Mouse (Mus musculus) limb, embryonic 11.5 days (tissue): ENCODE results near the gene Tbx19. TPM values are rescaled to one million over a fixed set of nuclear protein-coding genes. Genes with fewer than 3 reads are reported as not detected.

Experiments used
- ATAC-seq: fragments of 200-750 bp; cut with Nextera tagmentation; 2 replicates; pipeline ENCODE4 v1.8.0; 2017; ENCODE audit warnings: low read depth; ENCODE audit not compliant: insufficient number of reproducible peaks, low FRiP score, low TSS enrichment
- DNase-seq: peaks from one replicate; pipeline ENCODE4 v3.0.0-alpha.2; 2015; ENCODE audit warnings: low spot score
- H3K27ac ChIP-seq: fragments of 300-500 bp; sonication (generic); replicated peaks from 2 replicates; pipeline ENCODE4 v1.5.1; 2014; ENCODE audit warnings: low read depth, mild to moderate bottlenecking, low read length
- H3K27me3 ChIP-seq: fragments of 300-500 bp; sonication (generic); 2 replicates; pipeline ENCODE4 v1.6.1; 2014; ENCODE audit warnings: mild to moderate bottlenecking, low read length, mixed read lengths; ENCODE audit not compliant: control insufficient read depth, insufficient read depth
- H3K36me3 ChIP-seq: fragments of 300-500 bp; sonication (generic); 2 replicates; pipeline ENCODE4 v1.6.1; 2014; ENCODE audit warnings: mild to moderate bottlenecking, low read length, moderate library complexity, mixed read lengths; ENCODE audit not compliant: control insufficient read depth, insufficient read depth
- H3K4me1 ChIP-seq: fragments of 300-500 bp; sonication (generic); 2 replicates; pipeline ENCODE4 v1.6.1; 2014; ENCODE audit warnings: low read length, mixed read lengths; ENCODE audit not compliant: control insufficient read depth, insufficient read depth
- H3K4me2 ChIP-seq: fragments of 300-500 bp; sonication (generic); 2 replicates; pipeline ENCODE4 v1.6.1; 2014; ENCODE audit warnings: low read depth, mild to moderate bottlenecking, moderate library complexity; ENCODE audit not compliant: severe bottlenecking
- H3K4me3 ChIP-seq: fragments of 300-500 bp; sonication (generic); 2 replicates; pipeline ENCODE4 v1.5.1; 2014; ENCODE audit warnings: low read depth, low read length
- H3K9ac ChIP-seq: fragments of 300-500 bp; sonication (generic); 2 replicates; pipeline ENCODE4 v1.6.1; 2014; ENCODE audit warnings: mild to moderate bottlenecking, low read length
- H3K9me3 ChIP-seq: fragments of 300-500 bp; sonication (generic); 2 replicates; pipeline ENCODE4 v1.6.1; 2016; ENCODE audit warnings: low read length; ENCODE audit not compliant: control insufficient read depth
- WGBS: fragments of 180-500 bp; shearing (Covaris S2); extraction: QIAGEN DNeasy Blood & Tissue Kit; methylation state at CpG from one replicate; pipeline ENCODE4 v1.1.7; 2014; 5-methylcytosine and 5-hydroxymethylcytosine counted together
- polyA plus RNA-seq: library from polyadenylated mRNA; unstranded; fragments of >200 nt; fragmentation: Nextera tagmentation; extraction: Ambion mirVana; gene quantifications from 2 replicates; pipeline ENCODE4 v1.2.1, GENCODE M21; 2014

Tbx19 gene
- polyA plus RNA-seq, 1 experiment from 2014 or later, result 0.05 TPM

DNA sequence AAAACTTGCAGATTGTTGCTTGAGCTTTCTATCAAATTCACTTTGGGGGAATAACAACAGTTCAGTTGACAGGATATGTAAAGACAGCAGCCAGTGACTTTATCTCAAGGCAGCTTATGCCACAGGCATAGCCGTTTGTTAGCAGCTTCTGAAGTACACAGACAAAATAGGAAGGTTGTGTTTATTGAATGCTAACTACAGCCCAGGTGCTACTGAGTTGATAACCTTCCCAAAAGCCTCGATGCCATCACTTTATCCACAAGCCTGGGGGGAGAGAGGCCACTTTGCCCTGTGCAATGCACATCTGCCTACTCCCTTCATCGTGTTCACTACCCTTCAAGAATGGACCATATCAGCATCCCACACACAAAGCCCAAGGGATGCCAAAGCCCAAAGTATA is 20.3 kb downstream of the Tbx19 start:
- Histone ChIP-seq H3K9me3 (no peaks in the 10 kb centered on the region), H3K27me3 (no peaks in the 10 kb centered on the region), H3K27ac (no peak overlapping the region), H3K4me2 (no peak overlapping the region), H3K4me3 (no peak overlapping the region), H3K36me3 (no peaks in the 10 kb centered on the region), H3K4me1 (no peaks in the 10 kb centered on the region), H3K9ac (no peak overlapping the region)
- no peak for DNase-seq
- ATAC-seq, result no peak
- 84% methylated on average over 3 of the region's 3 CpGs for WGBS

DNA sequence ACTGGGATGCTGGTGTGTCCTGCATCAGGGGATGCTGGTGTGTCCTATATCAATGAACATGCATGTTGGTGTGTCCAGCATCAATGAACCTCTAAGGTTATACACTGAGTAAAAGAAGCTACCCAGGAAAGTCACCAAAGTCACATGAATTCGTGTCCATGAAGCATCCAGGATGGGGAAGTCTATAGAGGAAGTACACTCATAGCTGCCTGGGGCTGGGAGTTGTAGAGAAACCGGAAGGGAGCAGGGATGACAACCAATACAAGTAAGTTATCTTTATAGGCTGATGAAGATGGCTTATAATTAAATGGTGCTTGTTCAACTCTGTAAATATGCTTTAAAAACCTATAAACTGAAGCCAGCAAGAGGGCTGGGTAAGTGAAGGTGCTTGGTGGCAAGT is 26.7 kb downstream of the Tbx19 start:
- no peaks in the 10 kb centered on the region for H3K4me1 ChIP-seq
- no peak overlapping the region for H3K27ac ChIP-seq
- no peak for DNase-seq
- H3K9ac ChIP-seq, result no peak overlapping the region
- H3K4me3 ChIP-seq, result no peak overlapping the region
- no peaks in the 10 kb centered on the region for H3K9me3 ChIP-seq
- H3K27me3 ChIP-seq, result no peaks in the 10 kb centered on the region
- 75% methylated on average over 2 of the region's 2 CpGs for WGBS
- ATAC-seq, result no peak
- no peak overlapping the region for H3K4me2 ChIP-seq
- no peaks in the 10 kb centered on the region for H3K36me3 ChIP-seq

- H3K9me3 ChIP-seq, result no peaks in the 10 kb centered on the region
- H3K27ac ChIP-seq, result no peak overlapping the region
- no peaks in the 10 kb centered on the region for H3K36me3 ChIP-seq
- WGBS, result 77% methylated on average over 5 of the region's 5 CpGs
- no peaks in the 10 kb centered on the region for H3K4me1 ChIP-seq
- H3K4me3 ChIP-seq, result no peak overlapping the region
- H3K9ac ChIP-seq, result no peak overlapping the region
- H3K4me2 ChIP-seq, result no peak overlapping the region
- DNase-seq (no peak), ATAC-seq (no peak)
- no peaks in the 10 kb centered on the region for H3K27me3 ChIP-seq
Measured at GRCm38 (mm10) chr1:165133279-165133678, 27.3 kb downstream of the Tbx19 start.

GRCm38 (mm10) chr1:165132187-165132877 is 28.2 kb downstream of the Tbx19 start:
- peak; percentile 84 for DNase-seq

DNA sequence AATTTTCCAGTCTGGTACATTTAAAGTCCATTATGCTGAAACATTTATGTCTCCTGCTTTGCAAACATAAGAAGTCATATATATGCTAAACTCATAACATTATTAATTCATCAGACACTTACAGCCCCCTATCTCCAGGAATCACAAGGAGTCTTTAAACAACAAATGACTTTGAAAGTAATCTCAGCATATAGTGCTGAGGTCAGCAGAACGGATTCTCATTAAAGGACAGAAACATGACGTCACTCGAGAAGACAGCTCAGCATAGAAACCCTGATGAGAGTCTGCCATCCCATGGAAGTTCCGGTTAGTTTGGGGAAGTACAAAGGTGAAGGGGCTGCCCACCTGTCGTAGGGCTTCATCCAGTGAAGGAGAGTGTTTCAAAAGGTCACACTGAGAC is 31.0 kb downstream of the Tbx19 start:
- H3K9ac ChIP-seq, result no peak overlapping the region
- no peaks in the 10 kb centered on the region for H3K9me3 ChIP-seq
- H3K4me3 ChIP-seq, result no peak overlapping the region
- no peaks in the 10 kb centered on the region for H3K27me3 ChIP-seq
- H3K27ac ChIP-seq, result no peak overlapping the region
- no peak overlapping the region for H3K4me2 ChIP-seq
- H3K36me3 ChIP-seq, result no peaks in the 10 kb centered on the region
- DNase-seq (no peak), ATAC-seq (no peak)
- 81% methylated on average over 5 of the region's 5 CpGs for WGBS
- no peaks in the 10 kb centered on the region for H3K4me1 ChIP-seq

More at GRCm38 (mm10) chr1:165132187-165132877, 28.2 kb downstream of the Tbx19 start:
- no peak overlapping the region for H3K27ac ChIP-seq
- ATAC-seq, result no peak
- WGBS, result 78% methylated on average over 14 of the region's 14 CpGs
- H3K36me3 ChIP-seq, result no peaks in the 10 kb centered on the region
- no peaks in the 10 kb centered on the region for H3K9me3 ChIP-seq
- H3K4me3 ChIP-seq, result no peak overlapping the region
- H3K9ac ChIP-seq, result no peak overlapping the region
- no peaks in the 10 kb centered on the region for H3K4me1 ChIP-seq
- H3K27me3 ChIP-seq, result no peaks in the 10 kb centered on the region
- H3K4me2 ChIP-seq, result no peak overlapping the region

DNA sequence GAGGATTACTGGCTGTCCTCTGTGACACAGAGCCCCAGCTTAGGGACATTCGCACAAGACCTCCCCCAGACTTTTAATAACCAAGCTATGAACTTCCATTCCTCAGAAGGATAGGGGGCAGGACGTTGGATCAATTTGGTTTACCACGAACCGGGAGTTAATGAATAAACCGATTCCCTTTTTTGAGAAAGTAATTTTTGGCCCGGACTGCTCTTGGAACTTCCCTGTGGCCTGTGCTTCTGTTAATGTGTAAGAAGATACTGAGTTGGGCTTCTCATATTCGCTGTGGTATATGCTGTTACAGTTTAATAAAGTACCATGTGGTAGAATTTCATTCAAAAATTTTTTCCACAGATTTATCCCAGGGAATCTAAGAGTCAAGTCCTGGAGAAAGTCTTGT is 39.5 kb downstream of the Tbx19 start:
- WGBS, result 83% methylated on average over 7 of the region's 7 CpGs
- Histone ChIP-seq H3K9me3 (no peaks in the 10 kb centered on the region), H3K27me3 (no peaks in the 10 kb centered on the region), H3K36me3 (no peaks in the 10 kb centered on the region), H3K9ac (no peak overlapping the region), H3K4me1 (0 out of 2 replicates have a peak, but pooled peaks cover 3% of the 10 kb centered on the region), H3K4me3 (no peak overlapping the region), H3K4me2 (no peak overlapping the region), H3K27ac (no peak overlapping the region)
- ATAC-seq, result no peak
- no peak for DNase-seq

GRCm38 (mm10) chr1:165120349-165120898 is 40.1 kb downstream of the Tbx19 start:
- Histone ChIP-seq H3K36me3 (no peaks in the 10 kb centered on the region), H3K27me3 (no peaks in the 10 kb centered on the region), H3K4me1 (0 out of 2 replicates have a peak, but pooled peaks cover 3% of the 10 kb centered on the region), H3K9me3 (no peaks in the 10 kb centered on the region), H3K4me3 (no peak overlapping the region), H3K4me2 (no peak overlapping the region), H3K27ac (no peak overlapping the region), H3K9ac (no peak overlapping the region)
- 19% methylated on average over 21 of the region's 21 CpGs for WGBS
- ATAC-seq, result 0 out of 2 replicates have a peak, but pooled peaks have one; percentile 56
- DNase-seq, result peak; percentile 91

DNA sequence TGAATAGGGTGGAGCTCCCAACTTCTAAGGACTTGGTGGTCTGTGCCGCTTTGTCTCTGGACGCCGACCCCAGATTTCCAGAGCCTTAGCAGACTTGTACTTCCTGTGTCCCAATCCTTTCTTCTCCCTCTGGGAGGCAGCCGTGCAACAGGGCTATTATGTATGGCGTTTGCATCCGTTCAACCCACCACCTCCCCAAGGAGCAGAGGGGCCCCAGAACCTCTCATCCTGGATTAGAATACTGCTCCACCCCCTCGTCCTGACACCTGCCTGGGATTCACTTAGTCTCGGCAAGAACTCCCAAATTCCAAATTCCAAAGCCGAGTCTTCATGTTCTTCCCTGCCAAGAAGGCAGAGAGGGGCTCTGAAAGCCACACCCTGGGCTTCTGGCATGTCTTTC is 40.8 kb downstream of the Tbx19 start:
- Histone ChIP-seq H3K9ac (no peak overlapping the region), H3K27ac (no peak overlapping the region), H3K4me3 (no peak overlapping the region), H3K9me3 (no peaks in the 10 kb centered on the region), H3K4me2 (0 out of 2 replicates have a peak overlapping the region, but pooled peaks have one; percentile 4), H3K36me3 (no peaks in the 10 kb centered on the region), H3K27me3 (no peaks in the 10 kb centered on the region), H3K4me1 (0 out of 2 replicates have a peak, but pooled peaks cover 3% of the 10 kb centered on the region)
- 22% methylated on average over 9 of the region's 9 CpGs for WGBS
- ATAC-seq (no peak), DNase-seq (no peak)
